Mouse (Mus musculus): ENCODE results near the gene Tle2. TPM values are rescaled to one million over a fixed set of nuclear protein-coding genes. Genes with fewer than 3 reads are reported as not detected.

The Tle2 gene
- total and polyA plus RNA-seq, 2 experiments = 3.0 to 56.0 TPM

- Histone ChIP-seq H3K79me2 (ENCODE audit: control insufficient read depth, insufficient read depth, low read length) (peaks cover 60% of the 10 kb centered on the region), H3K4me1 (ENCODE audit: control insufficient read depth, insufficient read depth, low read length) (peaks cover 34% of the 10 kb centered on the region), H3K9ac (ENCODE audit: low read depth, low read length) (peak overlapping the region; percentile 81), H3K36me3 (ENCODE audit: control insufficient read depth, insufficient read depth, low read length) (no peaks in the 10 kb centered on the region), H3K4me3 (ENCODE audit: insufficient read depth, low read depth, low read length) (peak overlapping the region; percentile 72; the same call in 1 of the 2 replicates), H3K27ac (replicated peaks; ENCODE audit: insufficient read depth, low read depth, low read length) (peak overlapping the region; percentile 13; the same call in 1 of the 2 replicates), H3K27me3 (ENCODE audit: control insufficient read depth, insufficient read depth, low read length) (no peaks in the 10 kb centered on the region)
- WGBS = 71% methylated on average over 1 of the region's 1 CpGs
- no peak for DNase-seq (ENCODE audit: extremely low read depth, low read depth, low spot score)
- TF ChIP-seq CTCF (IDR thresholded peaks at IDR 0.05; ENCODE audit: low read depth, low read length) (no peak), POLR2A (IDR thresholded peaks at IDR 0.05; ENCODE audit: extremely low read depth, insufficient read depth, low read length) (no peak)
These were observed 30.7 kb upstream of the Tle2 start for GRCm38 (mm10) chr10:81543633-81544032.

- H3K4me1 ChIP-seq (ENCODE audit: control insufficient read depth, insufficient read depth, low read length) = peaks cover 34% of the 10 kb centered on the region
- under 1% methylated on average over 93 of the region's 93 CpGs for WGBS
- peak overlapping the region; percentile 81 for H3K9ac ChIP-seq (ENCODE audit: low read depth, low read length)
- H3K27me3 ChIP-seq (ENCODE audit: control insufficient read depth, insufficient read depth, low read length) = no peaks in the 10 kb centered on the region
- peaks cover 51% of the 10 kb centered on the region for H3K79me2 ChIP-seq (ENCODE audit: control insufficient read depth, insufficient read depth, low read length)
- TF ChIP-seq CTCF (IDR thresholded peaks at IDR 0.05; ENCODE audit: low read depth, low read length) (no peak), POLR2A (IDR thresholded peaks at IDR 0.05; ENCODE audit: extremely low read depth, insufficient read depth, low read length) (0 out of 2 replicates have a peak, but pooled peaks have one; percentile 37)
- no peak for DNase-seq (ENCODE audit: extremely low read depth, low read depth, low spot score)
- H3K4me3 ChIP-seq (ENCODE audit: insufficient read depth, low read depth, low read length) = peak overlapping the region; percentile 72
- H3K27ac ChIP-seq (replicated peaks; ENCODE audit: insufficient read depth, low read depth, low read length) = peak overlapping the region; percentile 53
- H3K36me3 ChIP-seq (ENCODE audit: control insufficient read depth, insufficient read depth, low read length) = no peaks in the 10 kb centered on the region
These were observed 29.8 kb upstream of the Tle2 start for GRCm38 (mm10) chr10:81544296-81545160.

- Histone ChIP-seq H3K27me3 (ENCODE audit: control insufficient read depth, insufficient read depth, low read length) (no peaks in the 10 kb centered on the region), H3K9ac (ENCODE audit: low read depth, low read length) (peak within 1 kb of the TSS; percentile 81), H3K27ac (replicated peaks; ENCODE audit: insufficient read depth, low read depth, low read length) (peak within 1 kb of the TSS; percentile 53), H3K4me1 (ENCODE audit: control insufficient read depth, insufficient read depth, low read length) (peaks cover 34% of the 10 kb centered on the region), H3K36me3 (ENCODE audit: control insufficient read depth, insufficient read depth, low read length) (no peaks in the 10 kb centered on the region), H3K4me3 (ENCODE audit: insufficient read depth, low read depth, low read length) (peak within 1 kb of the TSS; percentile 72), H3K79me2 (ENCODE audit: control insufficient read depth, insufficient read depth, low read length) (peaks cover 44% of the 10 kb centered on the region)
- DNase-seq (ENCODE audit: extremely low read depth, low read depth, low spot score) = peak; percentile 88
- TF ChIP-seq POLR2A (IDR thresholded peaks at IDR 0.05; ENCODE audit: extremely low read depth, insufficient read depth, low read length) (no peak), CTCF (IDR thresholded peaks at IDR 0.05; ENCODE audit: low read depth, low read length) (no peak)
- 2% methylated on average over 59 of the region's 59 CpGs for WGBS
These were observed 29.1 kb upstream of the Tle2 start, which contains the start of gene Gna11 for GRCm38 (mm10) chr10:81545161-81545747. Gene Gna11 (minus strand): TSS chr10:81545190.

- no peaks in the 10 kb centered on the region for H3K27me3 ChIP-seq (ENCODE audit: control insufficient read depth, insufficient read depth, low read length)
- no peak overlapping the region for H3K27ac ChIP-seq (replicated peaks; ENCODE audit: insufficient read depth, low read depth, low read length)
- H3K4me3 ChIP-seq (ENCODE audit: insufficient read depth, low read depth, low read length) = no peak overlapping the region
- WGBS = 42% methylated on average over 5 of the region's 5 CpGs
- no peaks in the 10 kb centered on the region for H3K36me3 ChIP-seq (ENCODE audit: control insufficient read depth, insufficient read depth, low read length)
- H3K4me1 ChIP-seq (ENCODE audit: control insufficient read depth, insufficient read depth, low read length) = peaks cover 30% of the 10 kb centered on the region
- no peak overlapping the region for H3K9ac ChIP-seq (ENCODE audit: low read depth, low read length)
- TF ChIP-seq CTCF (IDR thresholded peaks at IDR 0.05; ENCODE audit: low read depth, low read length) = no peak
- no peak for TF ChIP-seq POLR2A (IDR thresholded peaks at IDR 0.05; ENCODE audit: extremely low read depth, insufficient read depth, low read length)
- peaks cover 33% of the 10 kb centered on the region for H3K79me2 ChIP-seq (ENCODE audit: control insufficient read depth, insufficient read depth, low read length)
- peak; percentile 49 for DNase-seq (ENCODE audit: extremely low read depth, low read depth, low spot score)
These were observed 28.0 kb upstream of the Tle2 start for GRCm38 (mm10) chr10:81546332-81546731.

- H3K36me3 ChIP-seq (ENCODE audit: control insufficient read depth, insufficient read depth, low read length) = no peaks in the 10 kb centered on the region
- whole genome bisulfite sequencing = 96% methylated on average over 13 of the region's 13 CpGs
- H3K4me1 ChIP-seq (ENCODE audit: control insufficient read depth, insufficient read depth, low read length) = peaks cover 28% of the 10 kb centered on the region
- no peak for TF ChIP-seq POLR2A (IDR thresholded peaks at IDR 0.05; ENCODE audit: extremely low read depth, insufficient read depth, low read length)
- TF ChIP-seq CTCF (IDR thresholded peaks at IDR 0.05; ENCODE audit: low read depth, low read length) = no peak
- H3K9ac ChIP-seq (ENCODE audit: low read depth, low read length) = no peak overlapping the region
- DNase-seq (ENCODE audit: extremely low read depth, low read depth, low spot score) = no peak
- no peak overlapping the region for H3K4me3 ChIP-seq (ENCODE audit: insufficient read depth, low read depth, low read length)
- no peak overlapping the region for H3K27ac ChIP-seq (replicated peaks; ENCODE audit: insufficient read depth, low read depth, low read length)
- H3K27me3 ChIP-seq (ENCODE audit: control insufficient read depth, insufficient read depth, low read length) = no peaks in the 10 kb centered on the region
- peaks cover 29% of the 10 kb centered on the region for H3K79me2 ChIP-seq (ENCODE audit: control insufficient read depth, insufficient read depth, low read length)
These were observed 27.4 kb upstream of the Tle2 start for GRCm38 (mm10) chr10:81546788-81547571.

Data from liver, adult 2 months (tissue).